Mouse (Mus musculus): ENCODE data around the gene Gm28308.
A peak's percentile ranks its signal among the peaks of the same experiment; 100 is the strongest.

Gene Gm28308

GRCm38 (mm10) chr6:52219234-52219942, 6.2 kb upstream of the Gm28308 start:
- DNase-seq = peak in 1 of 2 experiments; percentile 14

- peak in 1 of 2 experiments; percentile 21 for DNase-seq
These were observed 5.6 kb upstream of the Gm28308 start for GRCm38 (mm10) chr6:52218643-52219215.

DNA sequence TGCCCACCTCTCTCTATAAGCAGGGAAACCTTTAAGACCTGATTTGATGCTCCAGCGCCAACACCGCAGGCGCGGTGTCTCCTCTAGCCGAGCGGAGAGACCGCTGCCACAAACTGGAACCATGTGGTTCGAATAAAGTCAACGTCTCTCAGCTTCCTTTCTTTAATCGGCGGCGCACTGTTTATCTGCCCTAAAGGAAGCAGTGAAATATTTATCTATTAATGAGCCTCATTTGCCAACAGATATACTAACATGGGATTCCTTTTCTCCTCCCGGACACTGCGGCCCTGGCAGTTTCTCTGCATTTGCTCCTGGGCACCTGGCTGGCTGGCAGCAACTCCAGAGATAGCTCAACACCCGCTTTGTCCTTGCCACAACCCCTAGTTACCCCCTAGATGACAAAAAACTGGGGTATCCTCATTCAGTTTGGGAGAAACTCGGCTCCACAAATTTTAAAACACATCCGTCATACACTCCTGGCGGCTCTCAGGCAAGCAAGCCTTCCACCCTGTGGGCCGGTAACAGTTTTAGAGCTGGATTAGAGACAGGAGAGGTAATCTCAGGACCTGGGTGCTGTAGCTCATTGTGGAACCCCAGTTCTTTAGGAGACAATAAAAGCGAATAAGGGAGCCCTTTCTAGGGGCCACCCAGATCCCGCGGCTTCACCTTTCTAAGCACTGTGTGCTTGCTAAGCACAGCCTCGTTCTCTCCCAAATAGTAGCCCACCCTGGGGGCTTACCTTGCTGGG, 4.9 kb upstream of the Gm28308 start:
- peak in 1 of 2 experiments; percentile 21 for DNase-seq

- peak; percentile 55 to 81 for DNase-seq
These were observed 4.3 kb upstream of the Gm28308 start for GRCm38 (mm10) chr6:52217459-52217768.

- DNase-seq = peak in 1 of 2 experiments; percentile 37
These were observed 3.7 kb upstream of the Gm28308 start for GRCm38 (mm10) chr6:52216691-52217458.

DNA sequence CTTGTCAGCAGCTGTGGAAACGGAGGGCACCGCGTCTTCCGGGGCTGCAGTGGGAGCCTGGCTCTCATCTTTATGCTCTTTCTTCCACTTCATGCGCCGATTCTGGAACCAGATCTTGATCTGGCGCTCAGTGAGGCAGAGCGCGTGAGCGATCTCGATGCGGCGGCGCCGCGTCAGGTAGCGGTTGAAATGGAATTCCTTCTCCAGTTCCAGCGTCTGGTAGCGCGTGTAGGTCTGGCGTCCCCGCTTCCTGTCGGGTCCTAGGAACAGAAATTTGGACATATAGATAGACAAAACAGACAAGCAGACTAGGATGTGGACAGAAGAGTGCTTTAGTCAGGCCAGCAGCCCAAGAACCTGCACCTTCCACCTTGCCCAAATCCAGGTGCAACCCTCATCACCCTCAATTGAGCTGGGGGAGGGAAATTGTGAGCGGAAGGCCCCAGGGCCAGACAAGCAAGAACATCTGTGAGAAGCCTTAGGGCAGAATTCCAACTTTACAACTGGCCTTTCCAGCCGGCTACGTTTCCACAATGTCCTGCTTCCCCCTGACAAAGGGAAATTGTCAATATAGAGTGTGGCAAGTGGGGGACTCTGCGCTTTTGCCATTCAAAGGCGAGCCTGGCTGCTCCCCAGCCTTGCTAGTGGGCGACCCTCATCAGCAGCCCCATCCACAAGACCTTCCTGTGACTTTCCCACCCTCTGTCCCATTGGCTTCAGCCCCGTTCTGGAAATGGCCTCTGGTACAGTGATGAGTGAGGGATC, 2.8 kb upstream of the Gm28308 start:
- peak in 1 of 2 experiments; percentile 6 for DNase-seq

GRCm38 (mm10) chr6:52215070-52215469, 1.9 kb upstream of the Gm28308 start:
- no peak for DNase-seq

DNA sequence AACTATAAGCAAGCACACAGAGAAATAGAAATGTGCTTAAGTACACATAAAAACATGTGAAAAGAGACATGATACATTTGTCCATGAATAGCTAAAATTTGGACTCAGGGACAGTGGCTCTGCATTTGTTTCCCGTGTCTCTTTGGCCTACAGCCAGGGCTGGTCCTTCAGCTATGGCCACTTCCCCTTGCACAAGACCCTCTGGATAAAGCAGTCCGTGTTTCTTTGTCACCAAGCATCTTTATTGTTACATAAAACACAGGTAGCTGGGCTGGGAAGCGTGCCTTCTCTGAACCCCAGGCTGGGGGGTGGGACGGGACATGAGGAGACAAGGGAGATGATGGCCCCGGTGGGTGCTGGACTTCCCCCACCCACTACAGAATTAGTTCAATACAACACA, 1.1 kb upstream of the Gm28308 start:
- no peak for DNase-seq

DNA sequence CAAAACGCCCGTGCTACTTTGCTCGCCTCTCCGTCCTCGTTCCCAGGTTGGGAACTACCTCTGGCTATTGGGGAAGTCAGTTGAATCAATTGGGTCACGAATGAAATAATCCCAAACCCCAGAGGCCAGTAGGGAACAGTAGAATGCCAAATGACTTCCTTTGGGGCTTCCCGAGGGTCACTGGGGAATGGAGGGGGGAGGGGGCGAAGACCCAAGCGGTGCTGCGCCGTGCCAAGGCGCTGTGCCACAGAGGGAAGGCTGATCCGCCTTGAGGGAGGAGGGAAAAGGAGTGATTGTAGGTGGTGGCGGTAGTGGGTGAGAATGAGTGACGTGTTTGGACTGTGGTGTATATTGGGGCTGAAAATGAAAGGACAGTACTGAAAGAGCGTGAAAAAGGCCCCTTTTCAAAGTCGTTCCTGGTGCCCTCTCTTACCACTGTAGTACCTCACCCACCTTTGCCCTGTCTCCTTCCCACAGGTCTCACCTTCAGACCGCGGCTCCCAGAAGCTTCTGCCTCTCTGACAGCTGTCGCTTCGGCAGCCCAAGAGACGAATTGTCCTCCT, 502 bp downstream of the Gm28308 start:
- DNase-seq = peak in 1 of 2 experiments; percentile 47

- peak in 1 of 2 experiments; percentile 33 for DNase-seq
These were observed 1.2 kb downstream of the Gm28308 start for GRCm38 (mm10) chr6:52211961-52212360.

DNA sequence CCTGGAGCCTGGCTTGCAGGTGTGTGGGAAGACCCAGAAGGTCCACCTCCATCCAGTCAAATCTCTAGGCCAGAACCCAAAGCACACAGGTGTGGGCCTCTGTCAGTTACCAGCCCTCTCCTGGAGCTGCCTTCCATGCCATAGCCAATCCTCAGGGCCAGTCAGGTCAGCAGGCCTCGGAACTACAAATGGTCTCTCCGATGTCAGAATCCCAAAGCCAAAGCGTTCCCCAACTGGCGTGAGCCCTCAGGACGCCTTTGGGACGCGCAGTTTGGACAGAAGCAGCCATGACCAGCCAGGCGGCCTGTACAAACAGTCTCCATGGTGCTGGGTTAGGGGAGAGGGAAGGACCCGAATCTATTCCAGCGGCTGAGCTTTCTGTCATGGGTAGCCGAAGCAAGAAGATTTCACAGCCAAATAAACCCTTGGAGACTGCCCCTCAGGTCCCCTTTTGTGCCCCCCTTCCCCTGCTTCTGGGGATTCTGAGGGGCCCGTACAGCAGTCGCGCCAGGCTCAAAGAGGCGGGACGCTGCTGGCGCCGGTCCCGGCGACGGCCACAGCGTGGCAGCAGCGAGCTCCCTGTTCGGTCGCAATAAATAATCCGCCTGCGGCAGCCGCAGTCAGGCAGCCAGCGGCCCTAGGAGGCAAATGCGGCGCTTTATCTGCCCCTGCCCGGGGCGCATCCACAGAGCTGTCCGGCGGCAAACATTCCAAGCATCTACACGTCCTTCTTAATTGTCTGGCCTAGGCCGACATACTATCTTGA, 1.8 kb downstream of the Gm28308 start:
- peak; percentile 86 to 88 for DNase-seq

DNA sequence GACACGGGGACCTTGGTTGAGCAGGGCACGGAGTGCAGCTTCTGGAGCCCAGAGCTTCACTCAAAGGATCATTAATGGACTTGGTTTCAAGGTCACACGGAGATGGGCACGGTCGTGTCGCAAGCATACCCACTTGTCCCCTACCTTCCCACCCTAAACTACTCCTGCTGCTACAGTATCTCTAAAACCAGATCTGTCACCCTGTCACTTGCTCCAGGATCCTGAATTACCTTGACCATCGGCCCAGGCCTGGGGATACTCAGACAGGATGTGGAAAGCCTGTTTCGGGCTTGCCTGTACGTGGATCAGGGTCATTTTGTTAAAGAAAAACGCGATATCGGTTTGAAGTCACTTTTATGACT, 3.5 kb downstream of the Gm28308 start:
- DNase-seq = no peak

DNA sequence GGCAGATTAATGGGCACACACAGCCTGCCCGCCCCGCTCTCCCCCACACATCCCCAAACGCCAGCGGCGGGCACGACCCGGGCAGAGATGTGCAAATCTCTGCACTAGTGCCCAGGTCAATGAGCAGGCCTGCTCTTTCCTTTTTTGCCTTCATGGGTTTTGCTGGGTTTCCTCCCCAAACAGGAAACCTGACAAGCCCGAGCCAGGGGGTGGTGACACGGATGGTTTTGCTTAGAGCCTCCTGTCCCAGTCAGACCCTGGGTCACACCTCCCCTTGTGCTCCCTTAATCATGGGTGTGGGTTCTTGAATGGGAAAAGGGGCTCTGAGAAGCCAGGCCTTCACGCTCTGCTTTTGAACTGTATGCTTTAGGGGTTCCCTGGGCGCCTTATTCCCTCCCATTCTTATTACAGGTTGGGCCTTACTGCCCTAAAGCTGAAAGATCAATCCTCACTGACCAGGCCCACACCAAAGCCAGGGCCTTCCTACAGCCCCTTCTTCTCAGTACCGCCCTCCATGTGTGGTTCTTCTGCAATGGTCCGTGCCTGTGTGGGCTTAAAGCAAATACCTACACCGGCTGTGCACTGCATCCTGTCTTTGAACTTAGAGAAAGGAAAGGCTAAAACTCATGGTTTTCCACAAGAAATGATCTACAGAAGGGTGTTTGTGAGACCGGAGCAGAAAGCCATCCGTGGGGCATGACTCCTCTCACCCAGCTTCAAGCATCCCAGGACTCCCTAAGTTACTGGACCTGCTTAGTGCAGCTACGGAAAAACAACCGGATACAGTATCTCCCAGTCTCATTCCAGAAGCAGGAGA, 4.1 kb downstream of the Gm28308 start:
- no peak for DNase-seq

GRCm38 (mm10) chr6:52208072-52208867, 4.9 kb downstream of the Gm28308 start, which contains the start of gene Hoxa6:
Hoxa6 (minus strand) TSS chr6:52208722.
- peak; percentile 65 to 79 for DNase-seq

GRCm38 (mm10) chr6:52207684-52207976, 5.5 kb downstream of the Gm28308 start:
- no peak for DNase-seq

DNA sequence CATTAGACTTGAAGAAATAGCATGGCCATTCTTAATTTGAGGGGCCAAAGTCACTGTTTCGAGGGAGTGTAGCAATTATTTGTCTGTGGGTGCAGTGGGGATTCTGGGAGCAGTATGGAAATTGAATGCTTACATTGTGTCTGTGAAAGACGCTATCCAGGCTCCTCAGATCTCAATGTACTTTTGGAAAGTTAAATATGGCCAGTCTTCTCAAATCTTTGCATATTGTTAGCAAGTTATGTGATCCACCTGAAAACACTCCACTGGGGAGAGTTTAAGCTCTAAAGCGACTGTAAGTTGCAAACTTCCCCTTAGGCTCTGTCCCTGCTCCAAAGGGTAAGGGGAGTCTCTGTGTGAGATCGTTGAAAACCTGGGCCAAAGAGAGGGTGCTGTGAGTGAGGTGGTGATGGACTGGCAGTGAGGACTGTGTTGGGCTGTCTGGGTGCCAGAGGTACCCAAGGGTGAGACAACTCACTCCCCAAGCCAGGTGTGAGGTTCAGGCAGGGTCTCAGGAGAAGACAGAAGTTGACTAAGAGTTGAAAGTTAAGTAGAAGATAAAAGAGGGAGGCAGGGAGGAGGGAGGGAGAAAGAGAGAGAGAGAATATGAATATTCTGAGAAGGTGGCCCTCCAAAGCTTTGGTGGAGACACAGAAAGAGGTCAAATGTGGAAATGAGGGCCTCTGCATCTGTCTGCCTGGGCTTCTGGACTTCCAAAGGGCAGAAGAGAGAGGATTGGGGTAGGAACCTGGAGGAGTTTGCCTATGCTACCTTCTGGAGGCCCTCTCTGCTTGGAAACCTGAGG, 6.1 kb downstream of the Gm28308 start:
- no peak for DNase-seq

- DNase-seq = peak in 1 of 2 experiments; percentile 38
These were observed 7.2 kb downstream of the Gm28308 start for GRCm38 (mm10) chr6:52205638-52206621.

- DNase-seq = no peak
These were observed 7.9 kb downstream of the Gm28308 start for GRCm38 (mm10) chr6:52205221-52205620.
